Mouse (Mus musculus): Measurements from ENCODE around the gene P2rx6. TPM values are rescaled to one million over a fixed set of nuclear protein-coding genes. Genes with fewer than 3 reads are reported as not detected.
"Not testable (repeated sequence)": the region's sequence is repeated elsewhere in the genome, so short reads cannot be mapped to it uniquely, and the experiment has no call there.

P2rx6 gene
- polyA plus RNA-seq, 1 experiment from 2014 or later, result 2.1 TPM

GRCm38 (mm10) chr16:17614740-17615139 lies 53.1 kb downstream of the P2rx6 start:
- not testable (repeated sequence) for H3K27me3 ChIP-seq (ENCODE audit: control insufficient read depth, insufficient read depth, low read length); H3K36me3 ChIP-seq (ENCODE audit: control insufficient read depth, insufficient read depth, low read length); ATAC-seq (ENCODE audit: insufficient read depth, low FRiP score); H3K9ac ChIP-seq (ENCODE audit: low read length); H3K27ac ChIP-seq (ENCODE audit: low read length); H3K4me1 ChIP-seq (ENCODE audit: control insufficient read depth, insufficient read depth, low read length); H3K9me3 ChIP-seq (replicated peaks; ENCODE audit: control insufficient read depth, low read length); H3K4me2 ChIP-seq (ENCODE audit: low read depth, low read length); H3K4me3 ChIP-seq (replicated peaks; ENCODE audit: low read length)
- 89% methylated on average over 6 of the region's 6 CpGs for WGBS

GRCm38 (mm10) chr16:17616212-17616611 lies 54.5 kb downstream of the P2rx6 start:
- H3K4me1 ChIP-seq (ENCODE audit: control insufficient read depth, insufficient read depth, low read length), result peaks cover 11% of the 10 kb centered on the region
- H3K27ac ChIP-seq (ENCODE audit: low read length), result no peak overlapping the region
- WGBS, result 70% methylated on average over 5 of the region's 5 CpGs
- H3K36me3 ChIP-seq (ENCODE audit: control insufficient read depth, insufficient read depth, low read length), result no peaks in the 10 kb centered on the region
- no peak overlapping the region for H3K9ac ChIP-seq (ENCODE audit: low read length)
- no peaks in the 10 kb centered on the region for H3K9me3 ChIP-seq (replicated peaks; ENCODE audit: control insufficient read depth, low read length)
- H3K4me3 ChIP-seq (replicated peaks; ENCODE audit: low read length), result no peak overlapping the region
- ATAC-seq (ENCODE audit: insufficient read depth, low FRiP score), result no peak
- no peaks in the 10 kb centered on the region for H3K27me3 ChIP-seq (ENCODE audit: control insufficient read depth, insufficient read depth, low read length)
- no peak overlapping the region for H3K4me2 ChIP-seq (ENCODE audit: low read depth, low read length)

GRCm38 (mm10) chr16:17617922-17618565 lies 56.4 kb downstream of the P2rx6 start:
- Histone ChIP-seq H3K36me3 (ENCODE audit: control insufficient read depth, insufficient read depth, low read length) (no peaks in the 10 kb centered on the region), H3K4me3 (replicated peaks; ENCODE audit: low read length) (no peak overlapping the region), H3K9me3 (replicated peaks; ENCODE audit: control insufficient read depth, low read length) (no peaks in the 10 kb centered on the region), H3K4me2 (ENCODE audit: low read depth, low read length) (peak overlapping the region; percentile 32; the same call in 1 of the 2 replicates), H3K27me3 (ENCODE audit: control insufficient read depth, insufficient read depth, low read length) (no peaks in the 10 kb centered on the region), H3K9ac (ENCODE audit: low read length) (peak overlapping the region; percentile 39; the same call in 1 of the 2 replicates), H3K4me1 (ENCODE audit: control insufficient read depth, insufficient read depth, low read length) (peaks cover 11% of the 10 kb centered on the region), H3K27ac (ENCODE audit: low read length) (no peak overlapping the region)
- ATAC-seq (ENCODE audit: insufficient read depth, low FRiP score), result peak; percentile 53; the same call in 1 of the 2 replicates
- WGBS, result 9% methylated on average over 13 of the region's 13 CpGs

- Histone ChIP-seq H3K27ac (ENCODE audit: low read length) (peak within 1 kb of the TSS; percentile 23; the same call in 1 of the 2 replicates), H3K9me3 (replicated peaks; ENCODE audit: control insufficient read depth, low read length) (no peaks in the 10 kb centered on the region), H3K4me1 (ENCODE audit: control insufficient read depth, insufficient read depth, low read length) (peaks cover 11% of the 10 kb centered on the region), H3K27me3 (ENCODE audit: control insufficient read depth, insufficient read depth, low read length) (no peaks in the 10 kb centered on the region), H3K36me3 (ENCODE audit: control insufficient read depth, insufficient read depth, low read length) (0 out of 2 replicates have a peak, but pooled peaks cover 2% of the 10 kb centered on the region), H3K9ac (ENCODE audit: low read length) (peak within 1 kb of the TSS; percentile 93), H3K4me2 (ENCODE audit: low read depth, low read length) (peak within 1 kb of the TSS; percentile 68), H3K4me3 (replicated peaks; ENCODE audit: low read length) (peak within 1 kb of the TSS; percentile 97)
- 2% methylated on average over 60 of the region's 60 CpGs for WGBS
- ATAC-seq (ENCODE audit: insufficient read depth, low FRiP score), result peak; percentile 75
Measured at GRCm38 (mm10) chr16:17619198-17620105, 57.8 kb downstream of the P2rx6 start, which contains the start of gene Smpd4. Gene Smpd4, plus strand, starts transcription at chr16:17619354.

GRCm38 (mm10) chr16:17621936-17622335 lies 60.3 kb downstream of the P2rx6 start:
- Histone ChIP-seq H3K4me3 (replicated peaks; ENCODE audit: low read length) (no peak overlapping the region), H3K27me3 (ENCODE audit: control insufficient read depth, insufficient read depth, low read length) (no peaks in the 10 kb centered on the region), H3K9ac (ENCODE audit: low read length) (no peak overlapping the region), H3K4me2 (ENCODE audit: low read depth, low read length) (no peak overlapping the region), H3K4me1 (ENCODE audit: control insufficient read depth, insufficient read depth, low read length) (peaks cover 11% of the 10 kb centered on the region), H3K36me3 (ENCODE audit: control insufficient read depth, insufficient read depth, low read length) (peaks cover 2% of the 10 kb centered on the region), H3K27ac (ENCODE audit: low read length) (no peak overlapping the region), H3K9me3 (replicated peaks; ENCODE audit: control insufficient read depth, low read length) (no peaks in the 10 kb centered on the region)
- ATAC-seq (ENCODE audit: insufficient read depth, low FRiP score), result no peak
- 91% methylated on average over 1 of the region's 1 CpGs for WGBS

- H3K4me2 ChIP-seq (ENCODE audit: low read depth, low read length), result no peak overlapping the region
- 67% methylated on average over 8 of the region's 8 CpGs for WGBS
- H3K9ac ChIP-seq (ENCODE audit: low read length), result no peak overlapping the region
- no peak overlapping the region for H3K4me3 ChIP-seq (replicated peaks; ENCODE audit: low read length)
- H3K36me3 ChIP-seq (ENCODE audit: control insufficient read depth, insufficient read depth, low read length), result peaks cover 2% of the 10 kb centered on the region
- H3K9me3 ChIP-seq (replicated peaks; ENCODE audit: control insufficient read depth, low read length), result no peaks in the 10 kb centered on the region
- no peaks in the 10 kb centered on the region; the same call in 1 of the 2 replicates for H3K4me1 ChIP-seq (ENCODE audit: control insufficient read depth, insufficient read depth, low read length)
- 0 out of 2 replicates have a peak, but pooled peaks have one; percentile 44 for ATAC-seq (ENCODE audit: insufficient read depth, low FRiP score)
- no peak overlapping the region for H3K27ac ChIP-seq (ENCODE audit: low read length)
- no peaks in the 10 kb centered on the region for H3K27me3 ChIP-seq (ENCODE audit: control insufficient read depth, insufficient read depth, low read length)
Measured at GRCm38 (mm10) chr16:17625488-17626268, 64.0 kb downstream of the P2rx6 start.

- H3K9me3 ChIP-seq (replicated peaks; ENCODE audit: control insufficient read depth, low read length), result no peaks in the 10 kb centered on the region
- H3K4me2 ChIP-seq (ENCODE audit: low read depth, low read length), result no peak overlapping the region
- H3K27me3 ChIP-seq (ENCODE audit: control insufficient read depth, insufficient read depth, low read length), result no peaks in the 10 kb centered on the region
- H3K4me3 ChIP-seq (replicated peaks; ENCODE audit: low read length), result no peak overlapping the region
- no peaks in the 10 kb centered on the region for H3K4me1 ChIP-seq (ENCODE audit: control insufficient read depth, insufficient read depth, low read length)
- H3K9ac ChIP-seq (ENCODE audit: low read length), result no peak overlapping the region
- no peak overlapping the region for H3K27ac ChIP-seq (ENCODE audit: low read length)
- peaks cover 4% of the 10 kb centered on the region for H3K36me3 ChIP-seq (ENCODE audit: control insufficient read depth, insufficient read depth, low read length)
- 94% methylated on average over 5 of the region's 5 CpGs for WGBS
- ATAC-seq (ENCODE audit: insufficient read depth, low FRiP score), result no peak
Measured at GRCm38 (mm10) chr16:17626269-17626555, 64.5 kb downstream of the P2rx6 start.

Measured in stomach, embryonic 16.5 days (tissue).